Mouse (Mus musculus): Measurements from ENCODE around the gene Hoga1. TPM values are rescaled to one million over a fixed set of nuclear protein-coding genes. Genes with fewer than 3 reads are reported as not detected.
A peak's percentile ranks its signal among the peaks of the same experiment; 100 is the strongest.
"Not testable (repeated sequence)": the region's sequence is repeated elsewhere in the genome, so short reads cannot be mapped to it uniquely, and the experiment has no call there.

Gene Hoga1
- total and polyA plus RNA-seq, 3 experiments, result not detected

DNA sequence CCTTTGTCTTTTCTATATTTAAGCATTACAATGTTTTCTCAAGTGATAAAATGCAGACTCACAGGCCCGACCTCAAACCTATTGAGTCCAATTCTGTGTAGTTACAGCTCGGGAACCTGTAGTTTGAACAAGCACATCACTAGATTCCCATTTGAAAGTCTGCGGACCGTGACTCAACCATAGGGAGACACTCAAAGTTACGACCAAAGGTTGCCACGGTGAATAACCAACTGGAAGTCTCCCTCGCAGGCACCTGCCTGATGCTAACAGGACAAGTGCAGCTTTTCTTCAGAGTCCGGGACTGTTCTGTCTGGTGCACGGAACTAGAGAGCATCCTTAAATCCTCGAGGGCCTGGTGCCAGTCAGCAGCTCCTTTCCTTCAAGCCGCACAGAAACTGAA lies 35.1 kb downstream of the Hoga1 start:
- Histone ChIP-seq H3K4me3 (replicated peaks in 1 of 3; ENCODE audit: low read depth in 2 of 3, low read length in 2 of 3, poor library complexity in 1 of 3) (no peak overlapping the region), H3K79me2 (replicated peaks; ENCODE audit: control insufficient read depth, extremely low read depth, insufficient read depth, poor library complexity, severe bottlenecking) (no peaks in the 10 kb centered on the region), H3K4me2 (ENCODE audit: insufficient read depth, low read depth, poor library complexity, severe bottlenecking) (peak overlapping the region; percentile 54), H3K27ac (ENCODE audit: insufficient read depth, low read depth) (no peak overlapping the region), H3K4me1 (ENCODE audit: control insufficient read depth in 1 of 2, insufficient read depth in 2 of 2) (no peaks in the 10 kb centered on the region), H3K9me3 (replicated peaks; ENCODE audit: low read length) (no peaks in the 10 kb centered on the region), H3K27me3 (replicated peaks) (no peaks in the 10 kb centered on the region), H3K9ac (ENCODE audit: insufficient read depth, low read depth) (no peak overlapping the region), H3K36me3 (replicated peaks in 1 of 2; ENCODE audit: control insufficient read depth in 1 of 2, insufficient read depth in 1 of 2, low read length in 1 of 2) (no peaks in the 10 kb centered on the region)
- TF ChIP-seq KAT2A (IDR thresholded peaks at IDR 0.05; ENCODE audit: insufficient replicate concordance, low read length), result no peak
- no peak for TF ChIP-seq SIN3A (IDR thresholded peaks at IDR 0.05; ENCODE audit: low read length)
- no peak for TF ChIP-seq MYC (IDR thresholded peaks at IDR 0.05; ENCODE audit: low read depth, low read length)
- DNase-seq (ENCODE audit: extremely low read depth), result no peak
- in situ Hi-C loops (cut with MboI; ENCODE audit: low pct_ligation_motif_present, low pct_unique_long_range_greater_than_20kb, low sequenced_read_pairs) (loop anchor here (5.0 kb wide), 1 partner anchor 33 kb away; the partner anchor contains the start of gene Hoga1), dilution Hi-C loops (cut with MboI; ENCODE audit: extremely low pct_ligation_motif_present, extremely low pct_unique_long_range_greater_than_20kb, low sequenced_read_pairs) (no loop called here)

GRCm38 (mm10) chr19:42081613-42082012 lies 36.2 kb downstream of the Hoga1 start:
- H3K9ac ChIP-seq (ENCODE audit: insufficient read depth, low read depth); H3K4me2 ChIP-seq (ENCODE audit: insufficient read depth, low read depth, poor library complexity, severe bottlenecking); H3K4me3 ChIP-seq (replicated peaks in 1 of 3; ENCODE audit: low read depth in 2 of 3, low read length in 2 of 3, poor library complexity in 1 of 3); H3K9me3 ChIP-seq (replicated peaks; ENCODE audit: low read length); H3K36me3 ChIP-seq (replicated peaks in 1 of 2; ENCODE audit: control insufficient read depth in 1 of 2, insufficient read depth in 1 of 2, low read length in 1 of 2); H3K27me3 ChIP-seq (replicated peaks); H3K27ac ChIP-seq (ENCODE audit: insufficient read depth, low read depth); DNase-seq (ENCODE audit: extremely low read depth); H3K4me1 ChIP-seq (ENCODE audit: control insufficient read depth in 1 of 2, insufficient read depth in 2 of 2); H3K79me2 ChIP-seq (replicated peaks; ENCODE audit: control insufficient read depth, extremely low read depth, insufficient read depth, poor library complexity, severe bottlenecking); dilution Hi-C loops (cut with MboI; ENCODE audit: extremely low pct_ligation_motif_present, extremely low pct_unique_long_range_greater_than_20kb, low sequenced_read_pairs): not testable (repeated sequence)
- in situ Hi-C loops (cut with MboI; ENCODE audit: low pct_ligation_motif_present, low pct_unique_long_range_greater_than_20kb, low sequenced_read_pairs), result loop anchor here (5.0 kb wide), 1 partner anchor 34 kb away; the partner anchor contains the start of gene Hoga1

- no peak overlapping the region for H3K4me2 ChIP-seq (ENCODE audit: insufficient read depth, low read depth, poor library complexity, severe bottlenecking)
- in situ Hi-C loops (cut with MboI; ENCODE audit: low pct_ligation_motif_present, low pct_unique_long_range_greater_than_20kb, low sequenced_read_pairs), result no loop called here
- DNase-seq (ENCODE audit: extremely low read depth), result no peak
- no peaks in the 10 kb centered on the region for H3K79me2 ChIP-seq (replicated peaks; ENCODE audit: control insufficient read depth, extremely low read depth, insufficient read depth, poor library complexity, severe bottlenecking)
- peaks cover 2 to 4% of the 10 kb centered on the region in 2 experiments; a peak in 1 of 4 replicates for H3K4me1 ChIP-seq (ENCODE audit: control insufficient read depth in 1 of 2, insufficient read depth in 2 of 2)
- dilution Hi-C loops (cut with MboI; ENCODE audit: extremely low pct_ligation_motif_present, extremely low pct_unique_long_range_greater_than_20kb, low sequenced_read_pairs), result no loop called here
- no peaks in the 10 kb centered on the region for H3K9me3 ChIP-seq (replicated peaks; ENCODE audit: low read length)
- peaks cover 0 to 2% of the 10 kb centered on the region in 2 experiments for H3K36me3 ChIP-seq (replicated peaks in 1 of 2; ENCODE audit: control insufficient read depth in 1 of 2, insufficient read depth in 1 of 2, low read length in 1 of 2)
- no peak overlapping the region for H3K4me3 ChIP-seq (replicated peaks in 1 of 3; ENCODE audit: low read depth in 2 of 3, low read length in 2 of 3, poor library complexity in 1 of 3)
- no peak overlapping the region for H3K27ac ChIP-seq (ENCODE audit: insufficient read depth, low read depth)
- H3K9ac ChIP-seq (ENCODE audit: insufficient read depth, low read depth), result no peak overlapping the region
- TF ChIP-seq RAD21 (IDR thresholded peaks at IDR 0.05; ENCODE audit: low read depth, low read length) (no peak), CHD2 (IDR thresholded peaks at IDR 0.05; ENCODE audit: low read length) (no peak), MAFK (IDR thresholded peaks at IDR 0.05; ENCODE audit: insufficient replicate concordance, low read length) (no peak), RCOR1 (conservative IDR thresholded peaks at IDR 0.05; ENCODE audit: low read depth, low read length) (no peak), JUN (IDR thresholded peaks at IDR 0.05; ENCODE audit: insufficient read depth, low read depth, low read length) (no peak), GABPA (IDR thresholded peaks at IDR 0.05; ENCODE audit: insufficient replicate concordance, low read depth, low read length) (no peak), KAT2A (IDR thresholded peaks at IDR 0.05; ENCODE audit: insufficient replicate concordance, low read length) (no peak), EP300 (IDR thresholded peaks at IDR 0.05; ENCODE audit: low read length) (no peak), ZMIZ1 (IDR thresholded peaks at IDR 0.05; ENCODE audit: low read depth, low read length) (no peak), SIN3A (IDR thresholded peaks at IDR 0.05; ENCODE audit: low read length) (no peak), POLR2A (IDR thresholded peaks at IDR 0.05; ENCODE audit: low read depth, low read length) (no peak), JUND (conservative IDR thresholded peaks at IDR 0.05; ENCODE audit: low read depth, low read length) (no peak), ZKSCAN1 (IDR thresholded peaks at IDR 0.05; ENCODE audit: borderline replicate concordance, low read depth, low read length) (no peak), ZNF384 (IDR thresholded peaks at IDR 0.05; ENCODE audit: low read depth, low read length) (no peak), PAX5 (IDR thresholded peaks at IDR 0.05; ENCODE audit: low read length) (no peak), SMC3 (IDR thresholded peaks at IDR 0.05; ENCODE audit: low read depth, low read length) (no peak), CTCF (conservative IDR thresholded peaks at IDR 0.05 in 1 of 2, IDR thresholded peaks at IDR 0.05 in 1 of 2; ENCODE audit: low read depth in 2 of 2, low read length in 2 of 2) (no peak)
- no peaks in the 10 kb centered on the region for H3K27me3 ChIP-seq (replicated peaks)
These were observed 40.3 kb downstream of the Hoga1 start for GRCm38 (mm10) chr19:42085690-42086089.
